Mouse (Mus musculus): ENCODE results near the gene Lst1.

Gene Lst1

GRCm38 (mm10) chr17:35209785-35210535 lies 21.7 kb upstream of the Lst1 start:
- ATAC-seq (ENCODE audit: low TSS enrichment), result no peak

GRCm38 (mm10) chr17:35205380-35205769 lies 17.1 kb upstream of the Lst1 start:
- ATAC-seq (ENCODE audit: low TSS enrichment), result no peak

DNA sequence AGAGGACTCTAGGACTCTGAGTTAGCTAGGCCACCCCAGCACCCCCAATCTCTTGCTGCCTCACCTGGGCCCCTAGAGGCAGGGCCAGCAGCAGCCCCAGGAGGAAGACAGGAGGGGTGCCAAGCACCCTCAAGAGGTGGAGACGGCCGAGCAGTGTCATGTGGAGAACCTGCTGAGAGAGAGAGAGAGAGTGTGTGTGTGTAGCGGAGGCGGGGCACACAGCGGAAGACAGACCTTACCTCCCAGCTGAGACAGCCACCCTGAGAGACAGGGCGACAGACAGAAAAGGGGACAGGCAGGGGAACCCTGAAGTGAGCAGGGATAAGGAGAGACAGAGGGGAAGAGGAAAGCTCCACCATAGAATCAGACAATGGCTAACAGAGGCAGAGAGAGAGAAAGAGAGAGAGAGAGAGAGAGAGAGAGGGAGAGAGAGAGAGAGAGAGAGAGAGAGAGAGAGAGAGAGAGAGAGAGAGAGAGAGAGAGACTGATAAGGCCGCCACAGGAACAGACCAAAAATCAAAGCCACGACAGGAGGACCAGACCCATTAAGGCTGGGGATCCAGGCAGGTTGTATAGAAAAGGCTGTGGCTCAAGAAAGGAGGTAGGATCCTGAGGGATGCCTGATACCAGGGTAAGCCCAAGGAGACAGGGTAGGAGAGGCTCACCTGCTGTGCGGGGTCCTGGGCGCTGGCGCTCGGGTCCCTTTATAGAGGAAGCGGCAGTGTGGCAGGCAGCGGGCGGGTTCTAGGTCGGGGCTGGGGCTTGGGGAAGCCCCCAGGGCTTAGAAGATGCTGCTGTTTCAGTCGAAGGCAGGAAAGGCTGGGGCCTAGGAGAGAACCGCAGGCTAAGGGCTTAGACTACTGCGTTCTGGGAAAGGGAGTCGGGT lies 16.5 kb upstream of the Lst1 start, which contains the start of gene Lta:
TSS of gene Lta (minus strand) at position 858 of the 886 bp plus-strand sequence.
- ATAC-seq (ENCODE audit: low TSS enrichment), result no peak

GRCm38 (mm10) chr17:35202442-35202841 lies 14.2 kb upstream of the Lst1 start:
- no peak for ATAC-seq (ENCODE audit: low TSS enrichment)

GRCm38 (mm10) chr17:35201787-35202186 lies 13.5 kb upstream of the Lst1 start, which contains the start of gene Tnf:
Tnf (minus strand) TSS chr17:35202007.
- ATAC-seq (ENCODE audit: low TSS enrichment), result no peak

DNA sequence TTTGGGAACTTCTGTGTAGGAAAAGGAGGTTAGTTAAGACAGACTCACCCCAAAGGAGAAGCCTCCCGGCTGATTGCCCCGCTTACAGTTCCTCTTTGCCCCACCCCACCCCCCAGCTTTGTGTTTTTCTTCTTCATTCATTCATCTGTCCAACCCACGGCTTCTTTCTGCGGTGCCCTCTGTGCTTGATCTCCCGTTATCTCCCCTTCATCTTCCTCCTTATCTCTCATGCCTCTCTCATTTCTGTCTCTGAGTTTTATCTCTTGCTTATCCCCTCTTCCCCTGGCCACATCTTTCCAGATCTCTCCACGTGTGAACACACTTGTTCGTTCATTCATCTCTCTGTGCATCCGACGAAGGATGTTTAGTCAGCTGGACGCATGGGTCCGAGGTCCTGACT lies 12.9 kb upstream of the Lst1 start:
- no peak for ATAC-seq (ENCODE audit: low TSS enrichment)

GRCm38 (mm10) chr17:35200398-35200797 lies 12.2 kb upstream of the Lst1 start:
- ATAC-seq (ENCODE audit: low TSS enrichment), result no peak

DNA sequence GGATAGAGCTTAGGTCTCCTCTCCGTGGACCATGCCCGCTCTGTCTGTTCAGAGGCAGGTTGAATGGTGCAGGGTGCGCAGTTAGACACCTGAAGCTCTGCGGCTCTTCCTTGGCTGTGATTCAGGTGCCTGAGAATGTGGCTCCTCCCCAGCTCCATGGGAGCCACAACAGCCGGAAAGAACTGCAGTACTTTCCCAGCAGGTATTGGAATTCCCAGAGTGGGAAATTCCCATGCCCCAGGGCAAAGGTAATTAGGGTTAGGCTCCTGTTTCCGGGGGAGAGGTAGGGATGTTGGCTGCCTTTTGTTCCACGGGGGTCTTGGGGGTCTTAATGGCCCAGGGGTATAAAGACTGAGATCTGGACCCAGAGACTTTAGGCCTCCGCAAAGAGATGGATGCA lies 10.7 kb upstream of the Lst1 start:
- ATAC-seq (ENCODE audit: low TSS enrichment), result no peak

GRCm38 (mm10) chr17:35198029-35198428 lies 9.8 kb upstream of the Lst1 start:
- no peak for ATAC-seq (ENCODE audit: low TSS enrichment)

DNA sequence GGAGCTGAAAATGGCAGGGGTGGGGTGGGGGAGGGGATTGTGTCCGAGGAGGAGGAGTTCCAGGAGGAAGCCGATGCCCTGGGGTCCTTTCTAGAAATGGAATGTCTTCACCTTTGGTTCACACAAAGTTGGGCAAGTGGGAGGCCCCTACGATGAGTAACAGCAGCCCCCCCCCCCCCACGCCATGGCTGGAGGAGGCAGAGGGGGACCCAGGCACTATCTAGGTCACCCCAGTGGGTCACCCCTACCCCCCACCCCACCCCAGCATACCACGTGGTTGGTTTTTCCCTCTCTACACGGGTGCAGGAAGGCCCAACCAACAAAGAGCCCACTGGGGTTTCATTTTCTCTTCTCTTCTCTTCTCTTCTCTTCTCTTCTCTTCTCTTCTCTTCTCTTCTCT lies 8.9 kb upstream of the Lst1 start:
- ATAC-seq (ENCODE audit: low TSS enrichment), result no peak

GRCm38 (mm10) chr17:35196321-35196641 lies 8.0 kb upstream of the Lst1 start:
- ATAC-seq (ENCODE audit: low TSS enrichment), result no peak

DNA sequence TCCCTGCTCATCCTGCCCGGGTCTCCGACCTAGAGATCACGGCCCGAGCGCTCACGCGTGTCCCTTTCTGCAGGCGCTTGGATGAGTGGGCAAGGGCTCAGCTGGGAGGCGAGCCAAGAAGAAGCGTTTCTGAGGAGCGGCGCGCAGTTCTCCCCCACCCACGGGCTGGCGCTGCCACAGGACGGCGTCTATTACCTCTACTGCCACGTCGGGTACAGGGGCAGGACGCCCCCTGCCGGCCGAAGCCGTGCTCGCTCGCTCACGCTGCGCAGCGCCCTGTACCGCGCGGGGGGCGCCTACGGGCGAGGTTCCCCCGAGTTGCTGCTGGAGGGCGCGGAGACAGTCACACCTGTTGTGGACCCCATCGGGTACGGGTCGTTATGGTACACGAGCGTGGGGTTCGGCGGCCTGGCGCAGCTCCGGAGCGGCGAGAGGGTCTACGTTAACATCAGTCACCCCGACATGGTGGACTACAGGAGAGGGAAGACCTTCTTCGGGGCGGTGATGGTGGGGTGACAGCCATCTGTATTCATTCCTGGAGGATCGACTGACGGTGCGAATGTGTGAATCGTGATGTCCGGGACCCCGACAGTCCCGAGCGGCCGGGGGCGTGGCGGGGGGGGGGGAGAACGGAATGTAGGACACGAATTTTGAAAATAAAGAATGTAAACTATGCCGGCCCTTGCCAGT lies 7.5 kb upstream of the Lst1 start:
- ATAC-seq (ENCODE audit: low TSS enrichment), result peak; percentile 72

- ATAC-seq (ENCODE audit: low TSS enrichment), result peak; percentile 27; the same call in 1 of the 2 replicates
Observed at GRCm38 (mm10) chr17:35194844-35195630, 6.8 kb upstream of the Lst1 start.

DNA sequence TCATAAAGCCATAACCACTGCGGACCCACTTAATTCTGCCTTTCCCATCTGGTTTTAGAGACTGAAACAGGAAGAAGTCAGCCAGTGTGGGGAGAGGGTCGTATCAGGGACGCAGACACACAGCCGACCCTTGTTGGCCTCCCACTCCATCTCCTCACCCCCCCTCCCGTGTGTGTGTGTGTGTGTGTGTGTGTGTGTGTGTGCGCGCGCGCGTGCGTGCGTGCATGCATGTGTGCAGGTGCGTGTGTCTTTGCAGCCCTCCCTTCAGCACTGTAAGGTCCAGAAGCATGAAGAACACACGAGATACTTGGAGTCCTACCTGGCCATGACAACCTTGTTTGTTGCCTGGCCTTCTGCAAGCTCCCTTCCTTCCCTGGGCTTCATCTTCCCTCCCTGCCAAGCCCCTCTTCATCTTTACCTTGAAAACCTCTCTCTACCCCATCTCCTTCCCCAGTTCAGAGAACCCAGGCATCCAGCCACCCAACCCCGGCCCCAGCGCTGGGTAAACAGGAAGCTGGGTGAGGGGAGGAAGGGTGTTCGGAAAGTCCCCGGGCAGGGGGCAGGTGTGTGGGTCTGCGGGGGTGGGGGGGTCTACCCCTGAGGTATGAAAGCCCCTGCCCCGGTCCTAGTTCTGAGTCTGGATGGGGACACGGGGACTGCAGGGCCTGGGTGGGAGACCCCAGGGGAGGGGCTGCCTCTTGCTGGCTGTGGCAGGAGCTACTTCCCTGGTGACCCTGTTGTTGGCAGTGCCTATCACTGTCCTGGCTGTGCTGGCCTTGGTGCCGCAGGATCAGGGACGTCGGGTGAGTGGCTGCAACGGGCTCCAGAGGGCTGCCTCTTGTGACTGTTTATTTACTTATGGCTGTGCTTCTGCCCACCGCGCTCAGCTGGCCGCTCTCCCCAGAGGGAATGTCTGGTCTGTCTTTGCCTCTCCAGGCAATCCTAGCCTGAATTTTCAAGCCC lies 5.9 kb upstream of the Lst1 start, which contains the start of gene Ltb:
TSS of gene Ltb (plus strand) at position 559 of the 963 bp plus-strand sequence.
- no peak for ATAC-seq (ENCODE audit: low TSS enrichment)

DNA sequence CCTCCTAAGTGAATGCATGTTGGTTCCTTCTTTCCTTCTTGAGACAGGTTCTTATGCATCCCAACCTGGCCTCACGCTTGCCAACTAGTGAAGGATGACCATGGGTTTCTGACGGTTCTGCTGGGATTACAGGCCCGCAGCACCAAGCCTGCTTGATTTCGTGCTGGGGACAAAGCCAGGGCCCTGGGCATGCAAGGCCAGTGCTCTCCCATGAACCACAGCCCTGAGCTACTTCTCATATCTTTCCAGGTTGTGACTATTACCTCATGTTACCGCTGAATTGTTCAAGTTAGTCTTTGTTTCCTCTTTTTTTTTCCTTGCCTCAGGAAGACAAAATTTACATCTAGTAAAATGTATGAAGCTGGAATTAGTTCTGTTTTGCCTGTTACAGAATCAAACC lies 4.7 kb upstream of the Lst1 start:
- no peak for ATAC-seq (ENCODE audit: low TSS enrichment)

DNA sequence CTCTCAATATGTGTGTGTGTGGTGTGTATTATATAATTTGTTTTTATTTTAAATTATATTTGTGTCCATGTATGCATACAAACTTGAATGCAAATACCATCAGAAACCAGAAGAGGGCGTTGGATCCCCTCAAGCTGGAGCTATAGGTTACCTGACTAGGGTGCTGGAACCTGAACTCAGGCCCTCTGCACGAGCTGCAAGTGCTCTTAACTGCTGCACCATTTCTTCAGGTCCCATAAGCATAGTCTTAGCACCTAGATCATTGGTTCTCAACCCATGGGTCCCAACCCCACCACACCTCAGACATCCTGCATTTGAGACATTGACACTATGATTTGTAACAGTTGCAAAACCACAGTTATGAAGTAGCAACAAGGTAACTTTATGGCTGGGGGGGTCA lies 3.5 kb upstream of the Lst1 start:
- no peak for ATAC-seq (ENCODE audit: low TSS enrichment)

DNA sequence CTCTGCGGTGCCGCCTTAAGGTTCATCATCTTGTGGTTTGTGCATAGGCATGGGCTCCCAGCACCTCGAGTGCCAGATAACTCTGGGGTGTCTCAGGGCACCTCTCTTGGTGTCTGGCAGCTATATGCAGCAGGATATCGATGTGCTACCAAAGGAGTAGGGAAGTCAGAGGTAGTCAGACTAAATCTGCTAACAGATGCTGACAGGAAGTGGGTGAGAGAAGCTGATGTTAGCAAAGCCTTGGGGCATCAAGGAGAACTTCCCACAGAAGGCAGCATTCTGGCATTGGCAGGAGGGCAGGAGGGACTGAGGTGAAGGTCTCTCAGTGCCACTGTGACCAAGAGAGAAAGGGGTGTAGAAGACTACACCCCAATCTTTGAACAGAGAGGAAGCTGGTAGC lies 1.9 kb upstream of the Lst1 start:
- ATAC-seq (ENCODE audit: low TSS enrichment), result no peak

GRCm38 (mm10) chr17:35189186-35189585 lies 947 bp upstream of the Lst1 start:
- no peak for ATAC-seq (ENCODE audit: low TSS enrichment)

- no peak for ATAC-seq (ENCODE audit: low TSS enrichment)
Observed at GRCm38 (mm10) chr17:35187345-35187744, 894 bp downstream of the Lst1 start.

DNA sequence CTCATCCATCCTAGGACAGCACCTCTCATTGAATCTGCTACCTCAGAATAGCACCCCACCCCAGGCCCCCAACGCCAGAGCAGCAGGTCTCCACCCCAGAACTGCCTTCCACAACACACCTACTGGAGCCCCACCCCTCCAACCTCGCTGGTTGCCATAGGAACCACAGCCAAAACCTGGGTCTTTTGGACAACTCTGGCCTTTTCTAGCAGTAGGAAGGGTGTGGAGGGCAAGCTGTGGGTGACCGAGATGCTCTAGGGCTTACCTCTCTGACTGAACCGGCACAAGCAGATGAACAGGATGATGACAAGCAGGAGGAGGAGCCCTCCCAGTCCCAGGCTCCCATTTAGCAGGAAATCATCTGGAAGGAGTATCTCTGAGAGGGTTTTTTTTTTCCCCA lies 1.6 kb downstream of the Lst1 start:
- ATAC-seq (ENCODE audit: low TSS enrichment), result no peak; the same call in 1 of the 2 replicates

Measured in frontal cortex, adult (tissue).